Mouse (Mus musculus): ENCODE results near the gene Zbtb16.
A peak's percentile ranks its signal among the peaks of the same experiment; 100 is the strongest.

The Zbtb16 gene

DNA sequence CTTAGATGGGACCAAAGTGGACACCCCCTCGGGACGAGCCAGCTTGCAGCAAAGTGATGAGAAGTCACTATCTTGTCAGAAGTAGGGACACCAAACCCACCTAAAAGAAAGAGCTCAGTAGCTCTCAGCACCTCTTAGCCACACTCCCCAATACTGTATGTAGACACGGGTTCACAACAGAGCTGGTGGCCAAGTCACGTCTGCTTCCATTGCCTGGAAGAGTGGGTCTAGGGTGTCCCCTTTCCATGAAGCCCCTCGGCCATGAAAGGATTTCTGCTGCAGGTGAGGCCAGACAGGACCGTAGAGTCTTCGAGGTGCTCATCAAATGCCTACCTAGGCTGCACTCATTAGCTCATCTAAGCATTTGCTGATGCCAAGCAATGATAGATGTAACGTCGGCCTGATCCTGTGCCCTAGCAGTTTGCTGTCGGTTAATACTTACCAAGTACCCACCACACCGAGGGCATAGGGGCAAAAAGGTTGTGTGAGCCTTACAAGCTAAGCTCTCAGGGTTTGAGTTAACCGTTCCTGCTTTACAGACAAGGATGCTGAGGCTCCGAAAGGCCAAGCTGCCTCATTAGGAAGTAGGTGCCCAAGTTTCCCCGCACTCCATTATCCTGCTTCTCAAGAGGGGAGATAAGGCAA is 94.5 kb downstream of the Zbtb16 start:
- DNase-seq = no peak

DNA sequence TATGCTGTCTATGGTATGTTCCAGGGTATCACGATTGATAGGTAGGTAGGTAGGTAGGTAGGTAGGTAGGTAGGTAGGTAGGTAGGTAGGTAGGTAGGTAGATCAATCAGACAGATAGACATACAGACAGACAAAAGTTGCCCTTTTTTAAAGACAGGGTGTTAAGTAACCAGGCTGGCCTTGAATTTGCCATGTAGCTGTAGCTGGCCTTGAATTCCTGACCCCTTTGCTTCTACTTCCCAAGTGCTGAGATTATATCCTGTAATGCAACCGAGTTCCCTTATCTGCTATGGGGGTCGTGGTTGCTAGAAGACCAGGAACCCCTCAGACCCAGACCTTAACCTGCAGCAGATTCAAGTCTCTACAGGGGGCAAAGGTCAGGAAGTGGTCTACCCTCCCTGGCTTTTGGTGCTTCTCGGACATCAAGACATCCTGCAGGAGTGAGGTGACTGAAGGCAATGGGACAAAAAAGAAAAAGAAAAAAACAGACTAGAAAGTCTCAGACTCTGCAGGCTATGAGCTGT is 95.2 kb downstream of the Zbtb16 start:
- DNase-seq = no peak

DNA sequence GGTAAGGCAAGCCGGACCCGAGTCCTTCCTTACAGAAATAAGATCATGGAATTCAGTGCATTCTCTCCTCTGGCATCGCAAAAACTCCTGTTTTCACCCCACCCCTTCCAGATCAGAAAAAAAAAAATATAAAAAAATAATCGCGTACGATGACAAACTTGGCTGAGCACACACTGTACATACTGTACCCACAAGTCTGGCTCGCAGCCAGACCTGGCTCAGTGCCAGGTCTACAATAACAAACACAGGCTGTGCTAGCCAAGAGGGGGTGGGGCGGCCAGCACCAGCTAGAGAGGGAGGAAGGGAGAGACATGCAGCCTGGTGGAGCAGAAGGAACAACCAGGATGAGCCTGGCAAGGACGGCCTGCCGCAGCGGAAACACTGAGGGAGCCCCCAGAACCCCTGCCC is 95.9 kb downstream of the Zbtb16 start:
- DNase-seq = peak; percentile 93 to 96

DNA sequence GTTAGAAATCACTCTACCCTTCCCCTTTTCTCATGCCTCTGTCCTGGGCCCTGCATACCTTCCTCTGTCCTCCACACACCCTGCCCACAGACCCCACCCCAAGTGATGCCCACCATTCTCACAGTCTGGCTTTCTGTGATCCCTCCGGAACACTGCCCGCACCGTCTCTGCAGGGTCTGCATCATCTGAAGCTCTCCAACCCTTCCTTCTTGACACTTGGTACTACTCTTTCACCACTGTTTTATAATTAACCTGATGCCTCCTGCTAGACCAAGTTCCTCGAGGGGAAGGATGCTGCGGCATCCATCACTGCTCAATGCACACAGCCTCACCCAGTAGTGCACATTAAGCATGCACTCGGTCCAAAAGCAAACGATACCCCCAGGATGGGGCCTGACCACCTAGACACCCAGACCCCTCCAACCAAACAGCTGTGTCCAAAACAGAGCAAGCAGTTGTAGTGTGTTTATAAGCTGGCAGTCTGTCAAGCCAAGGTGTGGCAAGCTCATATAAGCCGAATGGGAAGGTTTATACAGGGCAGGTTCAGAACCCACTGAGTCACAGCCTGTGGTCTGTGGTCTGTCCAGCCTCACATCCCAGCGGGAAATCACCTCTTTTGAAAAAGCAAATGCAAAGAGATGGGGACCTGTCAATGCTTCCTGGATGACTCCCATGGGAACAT is 97.1 kb downstream of the Zbtb16 start:
- no peak for DNase-seq

DNA sequence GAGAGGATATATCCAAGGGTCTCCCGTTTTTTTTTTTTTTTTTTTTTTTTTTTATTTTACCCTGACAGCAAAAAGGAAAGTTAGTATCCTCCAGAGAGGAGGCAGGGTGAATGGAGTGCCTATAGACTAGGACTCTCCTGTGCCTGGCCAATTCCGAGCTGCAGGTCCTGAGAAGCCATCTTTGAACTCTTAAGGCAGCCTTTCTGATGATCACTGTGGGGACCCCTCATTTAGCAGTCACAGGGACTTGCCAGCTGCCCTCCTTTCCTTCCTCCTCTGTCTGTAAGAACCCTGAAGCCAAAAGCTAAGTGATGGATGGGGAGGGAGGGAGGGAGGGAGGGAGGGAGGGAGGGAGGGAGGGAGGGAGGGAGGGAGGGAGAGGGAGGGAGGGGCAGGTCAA is 98.1 kb downstream of the Zbtb16 start:
- no peak for DNase-seq

DNA sequence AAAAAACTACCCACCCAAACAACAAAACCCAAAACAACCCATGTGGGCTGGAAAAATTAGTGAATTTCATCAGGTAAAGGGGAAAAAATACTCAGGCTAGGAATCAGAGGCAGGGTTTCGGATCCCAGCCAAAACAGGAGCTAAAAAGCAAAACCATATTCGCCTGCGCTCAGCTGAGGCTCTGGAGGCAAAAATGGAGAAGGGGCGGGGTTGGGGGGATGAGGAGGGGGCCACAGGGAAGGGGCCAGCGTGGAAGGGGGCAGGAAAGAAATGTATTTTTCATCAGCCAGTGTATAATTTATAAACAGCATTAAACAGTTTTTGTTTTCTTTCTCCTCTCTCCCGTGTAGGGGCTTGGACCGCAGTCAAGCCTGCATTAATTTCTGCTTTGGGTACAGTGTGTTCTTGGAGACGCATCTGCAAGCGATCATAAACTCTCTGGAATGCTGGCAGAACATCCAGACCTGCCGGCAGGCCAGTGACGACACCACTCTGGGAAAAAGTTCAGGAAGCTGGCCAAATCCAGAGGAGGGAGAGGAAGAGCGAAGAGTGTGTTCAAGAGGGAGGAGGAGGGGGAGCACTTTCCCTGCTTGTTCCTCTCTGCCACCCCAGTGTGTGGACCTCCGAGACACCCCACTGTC is 98.7 kb downstream of the Zbtb16 start:
- DNase-seq = peak; percentile 73 to 82

DNA sequence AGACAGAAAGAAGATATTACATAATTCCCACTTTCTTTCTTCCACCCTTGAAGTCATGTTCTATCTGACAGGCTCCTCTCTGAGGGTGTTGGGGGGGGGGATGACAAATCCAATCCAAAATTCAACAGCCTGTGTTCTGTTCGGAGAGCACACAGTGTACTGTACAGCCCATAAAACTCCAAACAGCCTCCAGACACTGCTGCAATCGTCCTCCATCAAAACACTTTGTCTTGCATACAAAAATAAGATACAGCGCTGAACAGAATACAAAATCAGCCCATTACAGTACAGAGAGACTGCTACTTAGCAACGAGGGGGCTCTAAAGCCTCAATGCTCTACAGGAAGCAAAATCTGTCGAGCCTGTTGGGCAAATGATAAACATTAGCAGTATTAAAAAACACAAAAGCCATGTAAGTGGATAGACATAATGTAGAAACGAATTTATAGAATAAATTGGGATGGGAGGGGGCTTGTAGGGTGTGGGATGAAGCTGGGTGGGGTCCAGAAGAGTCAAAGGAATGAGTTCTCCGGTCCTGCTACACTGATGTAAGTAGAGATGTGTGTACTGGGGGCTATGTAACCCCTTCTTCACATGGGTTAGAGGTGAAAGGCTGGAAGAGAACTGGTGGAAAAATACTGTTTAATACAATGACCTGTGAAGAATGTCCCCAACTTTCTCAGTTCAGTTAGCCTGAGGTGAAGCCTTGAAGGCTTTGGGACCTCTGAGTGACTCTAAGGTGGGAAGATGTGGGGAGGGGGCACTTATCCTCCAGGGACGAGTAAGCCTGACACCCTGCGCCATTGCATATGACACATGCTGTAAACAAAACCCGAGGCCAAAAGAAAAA is 99.4 kb downstream of the Zbtb16 start:
- DNase-seq = no peak

DNA sequence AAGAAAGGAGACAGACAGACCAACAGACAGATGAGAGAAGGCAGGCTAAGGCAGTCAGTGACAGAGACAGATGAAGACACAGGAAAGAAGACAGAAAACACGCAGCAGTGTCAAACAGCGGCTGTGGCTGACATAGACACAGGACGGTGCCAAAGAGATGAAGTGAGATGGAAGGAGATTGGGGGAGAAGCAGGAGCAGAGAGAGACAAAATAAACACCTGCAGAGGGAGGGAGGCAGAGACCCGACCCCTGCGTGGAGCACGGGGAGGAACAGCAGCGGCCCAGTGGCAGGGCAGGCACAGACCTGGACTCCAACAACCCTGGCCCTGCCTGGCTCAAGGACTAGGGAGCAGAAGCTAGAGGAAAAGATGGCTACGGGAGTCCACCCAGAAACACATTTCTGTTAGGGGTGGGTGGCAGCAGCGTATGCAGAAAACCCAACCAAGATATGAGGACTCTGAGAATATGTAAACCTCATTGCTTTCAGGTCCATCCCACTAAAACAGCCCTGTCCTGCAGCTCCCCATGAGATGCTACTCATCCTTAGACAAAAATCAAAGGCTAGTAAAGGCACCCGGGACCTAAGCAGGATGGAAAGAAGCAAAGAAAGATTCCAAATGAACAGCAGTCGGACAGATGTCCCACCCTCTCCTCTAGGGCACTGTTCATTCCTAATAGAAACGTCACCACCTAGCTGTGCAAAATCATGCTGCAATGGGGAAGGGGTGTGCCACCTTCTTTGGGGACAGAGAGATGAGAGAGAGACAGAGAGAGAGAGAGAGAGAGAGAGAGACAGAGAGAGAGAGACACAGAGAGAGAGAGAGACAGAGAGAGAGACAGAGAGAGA is 100.3 kb downstream of the Zbtb16 start:
- DNase-seq = no peak

DNA sequence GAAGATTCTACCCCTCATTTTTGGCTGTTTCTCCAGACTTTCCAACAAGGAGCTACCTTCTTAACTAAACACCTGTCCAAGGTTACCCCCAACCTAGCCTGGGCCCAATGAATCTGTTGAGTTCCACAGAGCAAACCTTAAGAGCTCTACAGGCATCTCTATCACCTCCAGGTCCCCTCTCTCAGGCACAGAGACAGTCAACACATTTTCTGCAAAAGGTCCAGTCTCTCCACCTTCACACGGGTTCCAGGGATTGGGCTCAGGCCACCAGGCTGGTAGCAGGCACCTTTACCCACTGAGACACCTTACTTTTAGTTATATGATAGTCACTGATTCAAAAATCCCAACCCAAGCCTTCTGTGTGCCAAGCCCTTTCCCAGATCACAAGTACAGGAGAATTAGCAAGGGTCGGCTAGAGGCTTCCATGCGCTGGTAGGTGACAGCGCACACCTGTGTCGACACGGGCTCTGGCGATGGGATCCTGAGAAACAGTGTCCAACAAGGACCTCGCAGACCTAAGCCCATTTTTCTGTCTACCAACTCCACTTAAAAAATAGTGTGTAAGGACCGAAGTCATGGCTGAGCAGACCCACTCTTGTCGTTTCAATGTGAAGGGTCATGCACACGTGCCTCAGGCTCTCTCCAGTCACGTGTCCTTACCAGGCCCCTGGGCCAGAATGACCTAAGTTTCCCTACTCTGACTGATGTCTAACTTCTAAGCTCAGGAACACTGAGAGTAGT is 101.1 kb downstream of the Zbtb16 start:
- no peak for DNase-seq

DNA sequence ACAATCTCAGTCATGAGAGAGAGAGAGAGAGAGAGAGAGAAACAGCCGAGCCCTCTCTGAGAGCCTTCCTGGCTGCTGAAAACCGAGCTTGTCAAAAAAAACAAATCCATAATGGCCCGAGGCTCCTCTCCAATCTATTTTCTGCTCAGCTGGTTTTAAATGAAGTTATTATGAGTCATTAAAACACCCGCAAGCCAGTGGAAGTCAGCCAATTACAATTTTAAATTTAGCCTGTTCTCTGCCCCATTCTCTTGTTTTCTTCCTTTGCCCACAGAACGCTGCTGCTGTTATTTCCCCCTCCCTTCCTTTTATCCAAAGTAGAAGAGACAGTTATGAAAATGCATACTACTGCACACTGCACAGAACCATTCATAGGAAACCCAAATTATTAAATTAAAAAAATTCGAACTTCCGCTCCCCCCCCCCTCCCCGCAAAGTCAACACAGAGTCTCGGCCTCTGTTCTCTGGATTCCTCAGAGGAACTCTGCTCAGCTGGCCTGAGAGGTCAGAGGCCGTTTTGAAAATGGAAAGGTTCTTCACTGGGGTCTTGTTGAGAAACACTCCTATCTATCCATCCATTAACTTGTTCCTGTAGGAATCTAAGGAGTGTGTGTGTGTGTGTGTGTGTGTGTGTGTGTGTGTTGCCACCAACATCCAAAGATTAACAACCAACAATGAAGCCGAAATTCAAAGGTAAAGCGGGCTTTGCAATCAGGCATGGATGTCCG is 102.0 kb downstream of the Zbtb16 start:
- no peak for DNase-seq

DNA sequence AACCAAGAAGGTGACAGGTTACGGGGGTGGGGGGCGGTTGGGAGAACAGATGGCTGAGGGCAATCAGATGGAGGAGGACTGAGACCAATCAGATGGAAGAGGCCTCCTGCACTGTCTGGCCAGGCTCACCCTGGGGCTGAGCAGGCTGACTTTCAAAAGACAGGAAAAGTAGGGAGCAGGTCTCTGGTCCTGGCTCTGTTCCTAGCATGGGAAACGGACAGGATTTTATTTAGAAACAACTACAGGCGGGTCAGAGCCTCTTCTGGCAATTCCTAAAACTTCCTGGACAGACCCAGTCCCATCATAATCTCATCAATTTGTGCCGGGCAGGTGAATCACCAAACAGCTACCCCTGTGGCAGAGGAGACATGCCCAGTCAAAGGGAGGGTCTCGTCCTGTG is 102.9 kb downstream of the Zbtb16 start:
- no peak for DNase-seq

DNA sequence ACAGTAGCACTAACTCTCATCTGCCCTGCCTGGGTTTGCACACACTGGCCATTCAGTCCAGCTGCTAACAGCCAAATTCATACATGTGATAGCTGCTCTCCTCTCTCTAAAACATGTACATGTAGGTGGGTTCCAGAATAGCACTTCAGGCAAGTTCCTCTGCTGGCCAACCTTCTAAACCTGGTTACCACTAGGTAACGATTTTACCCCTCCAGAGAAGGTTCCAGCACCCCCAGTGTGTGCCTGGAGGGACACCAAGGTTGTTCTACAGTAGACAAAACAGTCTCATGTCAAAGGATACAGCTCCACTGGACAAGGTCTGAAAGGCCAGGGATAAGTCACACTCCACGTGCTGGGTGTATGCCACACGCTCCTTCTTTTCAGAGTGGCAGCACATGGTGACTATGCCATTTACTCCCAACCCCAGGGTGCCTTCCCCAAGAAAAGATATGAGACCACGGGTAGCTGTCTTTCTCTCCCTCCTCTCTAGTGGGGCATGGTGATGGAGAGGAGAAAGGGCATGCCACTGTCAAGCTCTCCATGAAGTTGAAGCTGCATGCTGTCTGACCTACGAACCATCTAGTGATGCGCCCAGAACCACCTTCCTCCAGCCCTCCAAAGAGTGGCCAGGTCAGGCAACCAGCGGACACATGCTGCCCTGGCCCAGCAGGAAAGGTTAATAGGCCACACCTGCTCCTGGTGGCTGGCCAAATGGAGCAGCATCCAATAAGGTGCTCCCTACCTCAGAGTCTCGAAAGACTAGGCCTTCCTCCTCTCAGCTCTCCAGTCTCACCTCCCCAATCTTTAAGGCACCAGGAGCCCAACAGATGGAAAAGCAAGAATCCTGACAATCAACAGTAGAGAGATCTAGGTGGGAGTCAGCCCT is 104.1 kb downstream of the Zbtb16 start:
- DNase-seq = no peak

DNA sequence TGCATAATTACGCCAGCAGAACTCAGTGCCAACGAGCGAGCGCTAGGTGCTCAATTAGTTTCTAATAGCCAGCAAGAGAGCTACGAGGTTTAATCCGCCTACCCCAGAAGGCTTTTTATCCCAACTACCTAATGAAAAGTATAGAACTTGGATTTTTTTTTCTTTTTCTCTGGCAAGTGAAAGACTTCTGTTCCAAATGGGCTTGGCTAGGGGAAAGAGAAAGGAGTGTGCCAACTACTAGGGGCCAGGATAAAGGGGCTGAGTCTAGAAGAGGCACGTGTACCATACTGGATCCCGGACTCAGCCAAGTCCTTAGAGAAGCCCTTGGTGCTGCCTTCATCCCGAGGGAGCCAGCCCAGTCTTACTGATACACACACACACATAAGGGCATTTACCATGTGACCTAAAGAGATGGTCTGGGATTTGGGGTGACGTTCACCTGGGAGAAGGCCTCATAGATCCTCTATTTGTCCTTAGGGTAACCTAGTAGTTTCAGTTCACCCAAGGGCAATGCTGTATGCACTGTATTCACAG is 105.5 kb downstream of the Zbtb16 start:
- DNase-seq = no peak

DNA sequence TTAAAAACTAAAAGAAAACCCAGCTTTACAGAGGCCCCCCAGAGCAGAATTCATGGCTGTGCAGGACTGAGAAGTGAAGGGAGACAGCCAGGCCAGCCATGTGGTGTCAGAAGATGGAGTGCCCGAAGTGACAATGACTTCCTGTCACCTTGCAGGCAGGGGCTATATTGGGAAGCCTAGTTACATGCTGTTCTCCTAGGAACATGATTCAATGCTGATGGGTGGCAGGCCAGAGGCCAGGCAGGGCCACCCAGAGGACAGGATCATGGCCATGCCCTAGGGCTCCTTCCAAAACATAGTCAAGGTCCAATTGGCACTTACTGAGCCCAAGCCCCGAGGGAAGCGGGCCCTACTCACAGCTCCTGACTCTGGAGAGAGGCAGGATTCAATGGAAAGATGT is 106.6 kb downstream of the Zbtb16 start:
- DNase-seq = no peak

DNA sequence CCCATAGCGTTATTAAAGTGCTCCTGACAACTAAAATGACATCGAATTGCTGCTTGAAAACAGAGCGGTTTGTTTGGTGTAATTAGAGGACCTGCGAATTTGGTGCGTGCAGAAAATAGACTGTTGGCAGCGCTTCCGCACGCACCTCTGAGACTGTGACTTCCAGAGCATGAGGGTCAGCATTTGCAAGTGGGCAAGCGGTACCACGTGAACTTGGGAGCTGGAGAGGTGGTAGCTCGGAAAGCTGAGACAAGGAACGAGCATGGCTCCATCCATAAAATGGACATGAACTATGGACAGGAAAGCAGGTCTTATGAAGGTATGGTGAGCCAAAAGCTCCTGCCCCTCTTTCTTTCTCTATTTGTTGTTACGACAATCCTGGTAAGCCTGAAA is 107.3 kb downstream of the Zbtb16 start:
- no peak for DNase-seq

DNA sequence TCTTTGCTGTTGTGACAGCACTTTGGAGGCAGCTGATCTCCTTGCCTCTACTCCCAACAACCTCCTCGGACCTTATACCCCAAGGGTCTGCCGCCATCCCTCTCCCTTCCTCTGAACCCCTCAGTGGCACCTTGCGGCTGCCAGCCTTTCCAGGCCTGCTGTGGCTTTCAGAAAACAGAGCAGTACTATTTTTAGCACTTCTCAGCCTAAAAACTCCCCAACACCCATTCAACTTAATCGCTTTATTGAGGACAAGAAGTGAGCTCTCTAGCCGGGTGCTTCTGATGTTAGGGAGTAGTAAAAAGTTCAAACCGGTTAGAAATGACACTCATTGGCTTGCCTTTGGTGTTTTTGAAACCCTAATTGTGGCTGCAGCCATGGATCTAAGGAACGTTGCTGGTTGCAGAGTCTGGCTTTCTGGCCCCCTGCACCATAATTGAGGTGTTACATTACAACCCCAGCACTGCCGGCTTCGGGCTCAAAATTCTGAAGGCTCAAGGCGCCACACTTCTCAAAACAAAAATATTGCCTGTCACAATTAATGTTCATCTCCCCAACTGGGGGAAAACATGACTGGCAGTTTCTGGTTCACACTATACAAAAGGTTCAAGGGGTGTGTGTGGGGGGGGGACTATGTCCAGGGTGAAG is 107.8 kb downstream of the Zbtb16 start:
- DNase-seq = no peak

DNA sequence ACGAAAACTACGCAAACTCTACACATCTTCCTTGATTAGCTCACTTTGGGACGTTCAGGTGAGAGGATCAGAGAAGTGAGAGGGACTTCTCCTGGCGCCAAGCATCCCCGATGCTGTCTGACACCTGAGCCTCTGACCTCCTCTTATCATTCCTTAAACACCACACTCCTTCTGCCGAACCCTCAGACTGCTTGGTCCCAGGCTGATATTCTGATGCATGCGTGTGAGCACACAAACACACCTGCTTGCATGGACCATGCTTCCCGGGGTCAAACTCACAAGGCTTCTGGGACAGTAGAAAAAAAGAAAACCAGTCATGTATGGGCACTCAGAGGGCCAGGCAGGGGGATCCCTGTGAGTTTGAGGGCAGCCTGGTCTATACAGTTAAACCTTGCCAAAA is 109.7 kb downstream of the Zbtb16 start:
- DNase-seq = no peak

DNA sequence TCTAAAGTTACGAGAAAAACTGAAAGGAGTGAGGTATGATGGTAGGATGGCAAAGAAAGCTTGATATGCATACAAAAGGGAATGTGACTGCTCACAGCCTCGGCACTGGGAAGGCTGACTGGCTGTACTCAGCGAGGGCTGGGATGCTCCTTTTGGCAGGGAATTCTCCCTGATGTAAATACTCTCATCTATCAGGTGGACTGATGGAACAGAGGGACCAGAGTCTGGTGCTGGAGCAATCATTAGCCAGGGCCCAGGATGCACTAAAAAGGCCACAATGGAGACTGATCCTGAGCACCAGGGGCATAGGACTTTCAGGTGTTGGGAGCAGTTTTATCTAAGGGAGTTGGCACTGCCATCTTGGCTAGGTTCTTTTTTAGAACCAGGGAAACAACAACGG is 110.1 kb downstream of the Zbtb16 start:
- no peak for DNase-seq

DNA sequence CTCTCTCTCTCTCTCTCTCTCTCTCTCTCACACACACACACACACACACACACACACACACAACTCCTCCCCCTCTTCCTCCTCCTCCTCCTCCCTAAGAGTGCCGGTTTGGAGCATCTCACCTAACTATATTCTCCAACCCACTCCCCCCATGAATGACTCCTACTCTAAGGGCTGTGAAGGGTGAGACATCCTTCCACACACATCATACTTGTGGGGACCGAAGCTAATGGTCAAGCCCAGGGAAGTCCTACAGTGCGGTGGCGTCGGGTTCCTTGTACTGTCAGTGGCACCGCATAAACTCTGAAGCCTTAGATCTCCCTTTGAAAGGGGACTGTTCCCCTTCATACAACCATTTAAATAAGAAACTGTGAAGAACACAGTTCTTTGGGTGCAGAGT is 110.9 kb downstream of the Zbtb16 start:
- no peak for DNase-seq

Data from kidney, postnatal 4 days (tissue).